Mouse (Mus musculus) stomach, embryonic 16.5 days (tissue): ENCODE data around the gene Il33. TPM values are rescaled to one million over a fixed set of nuclear protein-coding genes. Genes with fewer than 3 reads are reported as not detected.
A peak's percentile ranks its signal among the peaks of the same experiment; 100 is the strongest.

Experiments
- ATAC-seq: fragments of 200-750 bp; cut with Nextera tagmentation; 2 replicates; pipeline ENCODE4 v1.8.0; 2017; ENCODE audit warnings: moderate number of reproducible peaks, moderate TSS enrichment; ENCODE audit not compliant: insufficient read depth, low FRiP score
- H3K27ac ChIP-seq: fragments of 300-500 bp; sonication (generic); 2 replicates; pipeline ENCODE4 v1.5.1; 2014; ENCODE audit warnings: low read length
- H3K27me3 ChIP-seq: fragments of 300-500 bp; sonication (generic); 2 replicates; pipeline ENCODE4 v1.6.1; 2014; ENCODE audit warnings: low read length, control low read depth, mixed read lengths; ENCODE audit not compliant: control insufficient read depth, insufficient read depth
- H3K36me3 ChIP-seq: fragments of 300-500 bp; sonication (generic); 2 replicates; pipeline ENCODE4 v1.6.1; 2014; ENCODE audit warnings: low read length; ENCODE audit not compliant: control insufficient read depth, insufficient read depth
- H3K4me1 ChIP-seq: fragments of 300-500 bp; sonication (generic); 2 replicates; pipeline ENCODE4 v1.6.1; 2014; ENCODE audit warnings: low read length, control low read depth, mixed read lengths; ENCODE audit not compliant: control insufficient read depth, insufficient read depth
- H3K4me2 ChIP-seq: fragments of 300-500 bp; sonication (generic); 2 replicates; pipeline ENCODE4 v1.6.1; 2014; ENCODE audit warnings: low read depth, low read length, mixed read lengths
- H3K4me3 ChIP-seq: fragments of 300-500 bp; sonication (generic); replicated peaks from 2 replicates; pipeline ENCODE4 v1.5.1; 2014; ENCODE audit warnings: mild to moderate bottlenecking, low read length
- H3K9ac ChIP-seq: fragments of 300-500 bp; sonication (generic); 2 replicates; pipeline ENCODE4 v1.6.1; 2014; ENCODE audit warnings: low read length
- H3K9me3 ChIP-seq: fragments of 300-500 bp; sonication (generic); replicated peaks from 2 replicates; pipeline ENCODE4 v1.6.1; 2016; ENCODE audit warnings: low read length, control low read depth; ENCODE audit not compliant: control insufficient read depth
- WGBS: fragments of 180-500 bp; shearing (Covaris S2); extraction: QIAGEN DNeasy Blood & Tissue Kit; methylation state at CpG from one replicate; pipeline ENCODE4 v1.1.7; 2014; 5-methylcytosine and 5-hydroxymethylcytosine counted together
- polyA plus RNA-seq: library from polyadenylated mRNA; unstranded; fragments of >200 nt; fragmentation: Nextera tagmentation; extraction: Ambion mirVana; gene quantifications from 2 replicates; pipeline ENCODE4 v1.2.1, GENCODE M21; 2015

The Il33 gene
- polyA plus RNA-seq, 1 experiment from 2014 or later, result 15.0 TPM

DNA sequence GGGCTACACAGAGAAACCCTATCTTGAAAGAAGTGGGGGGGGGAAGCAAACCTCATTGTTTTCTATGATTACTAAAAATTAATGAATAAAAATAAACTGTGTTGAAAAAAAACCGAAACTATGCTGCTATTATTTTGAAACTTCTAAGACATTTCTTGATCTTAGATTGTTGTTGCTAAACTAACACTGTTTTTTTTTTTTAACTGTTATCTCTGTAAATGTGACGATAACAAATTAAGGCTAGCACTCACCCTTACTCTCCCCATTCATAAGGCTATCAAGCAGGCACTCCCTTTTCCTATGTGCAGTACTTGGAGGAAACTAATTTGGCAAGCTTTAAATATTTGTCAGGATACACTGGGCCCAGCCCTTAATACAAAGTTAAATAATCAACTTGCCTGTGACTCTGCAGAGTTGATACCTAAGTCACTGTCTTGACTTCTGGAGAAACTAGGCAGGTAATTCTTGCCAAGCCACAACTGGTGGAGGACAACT, 38.7 kb downstream of the Il33 start:
- H3K4me3 ChIP-seq, result no peak overlapping the region
- H3K27me3 ChIP-seq, result no peaks in the 10 kb centered on the region
- H3K36me3 ChIP-seq, result no peaks in the 10 kb centered on the region
- H3K27ac ChIP-seq, result no peak overlapping the region
- no peaks in the 10 kb centered on the region for H3K9me3 ChIP-seq
- peak; percentile 71; the same call in 1 of the 2 replicates for ATAC-seq
- H3K4me2 ChIP-seq, result no peak overlapping the region
- H3K9ac ChIP-seq, result no peak overlapping the region
- H3K4me1 ChIP-seq, result no peaks in the 10 kb centered on the region
- 69% methylated on average over 2 of the region's 2 CpGs for WGBS

DNA sequence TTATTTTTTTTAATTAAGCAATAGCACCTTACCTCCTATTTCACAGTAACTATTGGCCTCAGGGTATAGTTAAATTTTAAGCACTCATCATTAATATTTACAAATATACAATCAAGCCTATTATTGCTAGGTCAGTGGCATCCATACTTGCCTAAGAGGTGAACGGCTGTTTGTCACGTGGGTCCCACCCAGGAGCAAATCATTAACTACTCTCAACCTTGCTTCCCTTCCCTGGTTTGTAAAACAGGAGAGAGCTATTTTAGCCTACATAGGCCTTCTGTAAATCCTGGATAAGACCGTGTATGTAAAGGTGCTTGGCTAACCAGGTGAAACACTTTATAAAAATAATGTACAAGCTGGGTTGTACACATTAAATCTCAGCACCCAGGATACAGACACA, 43.0 kb downstream of the Il33 start:
- H3K9me3 ChIP-seq, result no peaks in the 10 kb centered on the region
- 66% methylated on average over 3 of the region's 3 CpGs for WGBS
- no peak overlapping the region for H3K4me2 ChIP-seq
- no peak overlapping the region for H3K27ac ChIP-seq
- no peak for ATAC-seq
- no peak overlapping the region for H3K9ac ChIP-seq
- H3K4me3 ChIP-seq, result no peak overlapping the region
- no peaks in the 10 kb centered on the region for H3K36me3 ChIP-seq
- H3K27me3 ChIP-seq, result no peaks in the 10 kb centered on the region
- H3K4me1 ChIP-seq, result no peaks in the 10 kb centered on the region

DNA sequence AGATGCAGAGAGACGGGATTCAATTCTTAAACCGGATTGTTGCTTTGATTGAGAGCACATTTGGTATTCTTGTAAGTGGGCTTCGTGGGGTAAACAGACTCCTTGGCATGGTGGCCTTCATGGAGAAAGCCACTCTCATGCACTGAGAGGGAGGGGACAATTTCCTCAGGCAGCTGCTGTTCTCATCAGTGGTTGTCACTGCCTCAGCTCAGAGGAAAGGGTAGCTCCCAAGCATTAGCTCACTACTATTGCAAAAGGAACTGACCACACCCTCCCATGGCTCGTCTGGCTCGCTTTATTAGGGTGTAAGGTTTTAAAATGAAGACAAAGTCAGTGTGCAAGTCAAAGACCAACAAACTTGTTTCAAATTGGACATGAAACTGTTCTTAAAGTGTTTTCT, 48.5 kb downstream of the Il33 start:
- H3K4me2 ChIP-seq, result no peak overlapping the region
- no peaks in the 10 kb centered on the region for H3K27me3 ChIP-seq
- ATAC-seq, result no peak
- no peak overlapping the region for H3K27ac ChIP-seq
- H3K9ac ChIP-seq, result no peak overlapping the region
- WGBS, result 65% methylated on average over 5 of the region's 5 CpGs
- H3K36me3 ChIP-seq, result no peaks in the 10 kb centered on the region
- H3K4me1 ChIP-seq, result no peaks in the 10 kb centered on the region
- no peak overlapping the region for H3K4me3 ChIP-seq
- H3K9me3 ChIP-seq, result no peaks in the 10 kb centered on the region

DNA sequence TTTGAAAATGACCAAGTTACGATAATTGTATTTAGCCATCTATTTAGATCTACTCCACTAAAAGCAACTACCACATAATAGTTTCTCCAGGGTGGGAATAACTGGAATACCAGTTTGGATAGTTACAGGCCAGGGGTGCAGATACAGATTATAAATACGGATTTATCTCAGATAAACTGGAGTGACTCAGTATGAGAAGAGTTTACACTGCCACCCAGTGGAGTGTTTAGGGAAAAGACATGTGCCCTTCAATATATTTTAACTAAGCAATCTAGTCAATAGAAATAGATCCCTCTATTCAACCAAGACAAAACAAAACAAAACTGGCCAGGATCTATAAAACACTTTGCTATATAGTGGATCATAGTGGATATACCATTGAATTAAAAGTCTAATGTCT, 53.9 kb downstream of the Il33 start:
- no peak for ATAC-seq
- 52% methylated on average over 2 of the region's 2 CpGs for WGBS
- Histone ChIP-seq H3K9ac (no peak overlapping the region), H3K4me1 (no peaks in the 10 kb centered on the region), H3K4me3 (no peak overlapping the region), H3K27ac (no peak overlapping the region), H3K9me3 (no peaks in the 10 kb centered on the region), H3K36me3 (no peaks in the 10 kb centered on the region), H3K4me2 (no peak overlapping the region), H3K27me3 (no peaks in the 10 kb centered on the region)

DNA sequence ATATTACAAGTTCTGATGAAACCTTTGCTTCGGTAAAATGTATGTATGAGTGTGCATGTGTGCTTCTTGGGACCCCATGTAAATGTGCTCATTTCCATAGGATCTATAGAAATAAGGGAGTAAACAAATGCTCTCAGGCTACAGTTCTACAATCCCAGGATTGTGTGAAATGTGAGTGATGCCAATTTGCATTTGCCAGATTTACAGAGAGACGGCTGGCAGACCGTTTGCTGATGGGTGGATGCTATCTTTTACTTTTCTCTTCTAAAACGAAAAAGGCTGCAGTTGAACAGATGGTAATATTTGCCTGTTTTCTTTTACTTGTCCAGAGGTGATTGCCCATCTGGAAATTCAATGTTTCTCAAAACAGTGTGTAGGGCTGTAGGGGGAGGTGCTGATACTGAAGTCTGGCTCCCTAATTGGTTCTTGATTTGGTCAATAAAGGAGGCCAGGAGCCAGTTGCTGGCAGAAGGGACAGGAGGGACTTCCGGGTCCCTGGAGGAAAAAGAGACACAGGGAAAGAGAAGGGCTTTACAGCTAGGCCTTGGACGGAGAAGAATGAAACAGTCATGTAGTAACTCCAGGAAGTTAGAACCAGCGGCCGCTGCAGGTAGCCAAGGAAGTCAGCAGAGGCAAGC, 54.7 kb downstream of the Il33 start:
- H3K36me3 ChIP-seq, result no peaks in the 10 kb centered on the region
- 78% methylated on average over 8 of the region's 8 CpGs for WGBS
- ATAC-seq, result no peak
- H3K27me3 ChIP-seq, result no peaks in the 10 kb centered on the region
- H3K9me3 ChIP-seq, result no peaks in the 10 kb centered on the region
- no peaks in the 10 kb centered on the region for H3K4me1 ChIP-seq
- no peak overlapping the region for H3K4me3 ChIP-seq
- no peak overlapping the region for H3K9ac ChIP-seq
- H3K27ac ChIP-seq, result no peak overlapping the region
- H3K4me2 ChIP-seq, result no peak overlapping the region

DNA sequence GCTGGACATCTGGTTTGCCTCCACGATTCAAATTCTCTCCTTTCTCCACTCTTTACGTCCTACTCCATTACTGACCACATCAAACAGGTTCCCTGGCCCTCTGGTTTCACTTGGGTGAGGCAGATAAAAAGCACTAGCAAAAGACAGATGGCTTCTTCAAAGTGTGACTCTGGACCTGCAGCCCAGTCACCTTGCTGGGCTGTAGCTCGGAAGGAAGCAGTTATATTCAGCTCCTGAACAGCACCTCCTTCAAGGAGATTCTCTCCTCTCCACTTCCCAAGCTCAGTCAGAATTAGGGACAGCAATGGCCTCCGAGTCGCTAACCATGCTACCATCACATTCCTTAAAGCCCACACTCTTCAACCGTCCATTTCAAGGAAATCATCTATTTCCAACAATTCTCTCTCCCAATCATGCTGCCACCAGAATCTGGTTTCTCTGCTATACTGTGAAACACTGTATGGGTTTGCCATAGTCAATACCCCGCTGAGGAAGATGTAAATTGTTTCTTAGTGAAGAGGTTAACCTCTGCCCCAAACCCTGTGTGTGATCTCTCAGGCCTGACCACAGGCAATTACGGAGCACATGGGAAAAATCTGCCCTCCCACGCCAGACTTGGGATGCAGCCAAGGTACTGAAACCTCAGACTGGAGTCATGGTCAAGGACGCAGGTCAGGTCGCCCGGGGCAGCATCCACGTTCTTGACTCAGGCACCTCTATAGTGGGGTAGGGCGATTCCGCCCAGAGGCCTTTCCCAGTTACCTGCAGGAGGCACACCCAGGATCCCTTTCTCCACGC, 59.5 kb downstream of the Il33 start:
- Histone ChIP-seq H3K9ac (no peak overlapping the region), H3K4me3 (no peak overlapping the region), H3K9me3 (no peaks in the 10 kb centered on the region), H3K4me1 (no peaks in the 10 kb centered on the region), H3K27me3 (no peaks in the 10 kb centered on the region), H3K27ac (no peak overlapping the region), H3K4me2 (no peak overlapping the region), H3K36me3 (no peaks in the 10 kb centered on the region)
- no peak for ATAC-seq
- 73% methylated on average over 16 of the region's 16 CpGs for WGBS

DNA sequence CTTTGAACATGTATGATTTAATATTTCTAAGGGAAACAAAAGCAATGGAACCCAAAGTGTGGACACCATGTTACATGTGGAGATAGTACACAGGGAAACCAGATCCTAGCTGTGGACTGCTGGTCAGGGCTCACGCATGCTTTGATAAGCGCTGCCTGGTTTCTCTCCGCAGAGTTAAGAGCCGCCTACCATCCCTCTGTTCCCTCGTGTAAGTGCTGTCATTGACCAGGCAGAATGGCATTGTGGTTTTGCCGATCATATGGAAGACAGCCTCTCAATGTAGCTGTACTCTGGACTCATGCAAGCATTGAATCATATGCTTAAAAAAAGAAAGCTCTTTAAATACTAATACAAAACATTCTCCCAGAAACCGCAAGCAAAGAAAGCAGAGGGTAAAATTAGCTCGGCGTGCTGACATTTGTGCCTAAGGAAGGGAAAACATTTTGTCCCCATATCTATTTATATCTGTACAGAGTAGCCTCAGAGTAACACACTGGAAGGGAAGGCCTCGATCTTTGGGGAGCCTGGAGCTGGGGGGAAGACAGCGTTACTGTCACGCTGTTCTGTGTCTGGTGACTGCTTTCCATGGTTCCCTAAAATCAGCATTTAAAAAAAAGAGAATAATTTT, 61.7 kb downstream of the Il33 start:
- Histone ChIP-seq H3K27ac (no peak overlapping the region), H3K4me1 (no peaks in the 10 kb centered on the region), H3K9ac (no peak overlapping the region), H3K4me2 (no peak overlapping the region), H3K4me3 (no peak overlapping the region), H3K9me3 (no peaks in the 10 kb centered on the region), H3K27me3 (no peaks in the 10 kb centered on the region), H3K36me3 (no peaks in the 10 kb centered on the region)
- ATAC-seq, result no peak
- 83% methylated on average over 12 of the region's 12 CpGs for WGBS

DNA sequence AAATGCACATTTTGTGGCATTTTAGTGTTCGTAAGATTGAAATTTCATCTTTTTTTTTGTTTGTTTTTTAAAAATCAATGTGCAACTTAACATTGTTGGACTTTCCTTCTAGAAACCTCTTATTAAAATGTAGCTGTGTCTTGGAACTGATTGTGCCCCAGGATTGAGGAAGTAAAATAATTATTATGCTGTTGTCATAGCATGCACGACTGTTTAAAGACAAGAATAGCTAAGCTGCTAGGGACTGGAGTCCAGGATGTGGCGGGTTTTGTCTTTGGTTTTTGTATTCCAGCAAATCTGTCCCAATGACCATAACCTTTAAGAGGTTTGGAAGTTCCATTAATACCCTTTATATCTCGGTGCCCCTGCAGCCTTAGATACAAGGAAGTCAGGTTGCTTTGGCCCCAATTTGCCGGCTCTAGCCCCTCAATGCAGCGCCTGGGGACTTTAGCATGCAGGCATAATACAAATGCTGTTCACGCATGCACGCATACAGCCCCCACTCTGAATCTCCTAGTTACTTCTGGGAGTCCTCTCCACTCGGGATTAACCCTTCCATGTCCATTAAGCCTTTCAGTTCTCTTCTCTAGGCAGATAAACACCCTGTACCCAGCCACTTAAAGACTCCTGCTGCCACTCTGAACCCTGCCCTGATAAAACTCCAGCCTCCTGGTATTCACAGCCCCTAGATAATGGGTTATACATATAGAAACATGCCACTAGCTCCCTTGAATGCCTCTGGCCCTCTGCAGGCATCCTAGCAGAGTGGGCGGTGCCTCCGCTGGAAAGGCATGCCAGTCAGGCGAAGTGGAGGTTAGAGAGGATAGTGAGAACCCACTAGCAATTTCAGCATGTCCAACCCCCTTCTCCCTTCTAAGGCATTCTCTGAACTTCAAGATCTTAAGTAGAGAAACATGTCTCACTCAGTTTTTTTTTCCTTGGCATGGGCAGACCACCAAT, 75.8 kb downstream of the Il33 start:
- no peak overlapping the region for H3K27ac ChIP-seq
- no peaks in the 10 kb centered on the region for H3K9me3 ChIP-seq
- no peak overlapping the region for H3K4me3 ChIP-seq
- H3K4me2 ChIP-seq, result no peak overlapping the region
- no peak overlapping the region for H3K9ac ChIP-seq
- no peaks in the 10 kb centered on the region for H3K4me1 ChIP-seq
- no peak for ATAC-seq
- H3K36me3 ChIP-seq, result no peaks in the 10 kb centered on the region
- 62% methylated on average over 12 of the region's 12 CpGs for WGBS
- H3K27me3 ChIP-seq, result no peaks in the 10 kb centered on the region
